Mouse (Mus musculus): ENCODE measurements at regions not wholly inside any gene's neighbourhood (a gene's known extent, or its start where the extent isn't known, plus 50 kb on each side); places are given as distances from the start of the nearest gene placed in this dataset.

- H3K4me2 ChIP-seq: no peak overlapping the region
- H3K27me3 ChIP-seq: no peaks in the 10 kb centered on the region
- H3K27ac ChIP-seq: no peak overlapping the region
- no peaks in the 10 kb centered on the region for H3K9me3 ChIP-seq
- peaks cover 19% of the 10 kb centered on the region for H3K4me1 ChIP-seq
- H3K9ac ChIP-seq: no peak overlapping the region
- no peak for ATAC-seq (ENCODE audit: low FRiP score)
- 62% methylated on average over 1 of the region's 1 CpGs for WGBS
- no peak overlapping the region for H3K4me3 ChIP-seq (replicated peaks)
- no peaks in the 10 kb centered on the region for H3K36me3 ChIP-seq (replicated peaks)
These were observed 222.5 kb upstream of the Mmadhc start for GRCm38 (mm10) chr2:50519129-50519504.

DNA sequence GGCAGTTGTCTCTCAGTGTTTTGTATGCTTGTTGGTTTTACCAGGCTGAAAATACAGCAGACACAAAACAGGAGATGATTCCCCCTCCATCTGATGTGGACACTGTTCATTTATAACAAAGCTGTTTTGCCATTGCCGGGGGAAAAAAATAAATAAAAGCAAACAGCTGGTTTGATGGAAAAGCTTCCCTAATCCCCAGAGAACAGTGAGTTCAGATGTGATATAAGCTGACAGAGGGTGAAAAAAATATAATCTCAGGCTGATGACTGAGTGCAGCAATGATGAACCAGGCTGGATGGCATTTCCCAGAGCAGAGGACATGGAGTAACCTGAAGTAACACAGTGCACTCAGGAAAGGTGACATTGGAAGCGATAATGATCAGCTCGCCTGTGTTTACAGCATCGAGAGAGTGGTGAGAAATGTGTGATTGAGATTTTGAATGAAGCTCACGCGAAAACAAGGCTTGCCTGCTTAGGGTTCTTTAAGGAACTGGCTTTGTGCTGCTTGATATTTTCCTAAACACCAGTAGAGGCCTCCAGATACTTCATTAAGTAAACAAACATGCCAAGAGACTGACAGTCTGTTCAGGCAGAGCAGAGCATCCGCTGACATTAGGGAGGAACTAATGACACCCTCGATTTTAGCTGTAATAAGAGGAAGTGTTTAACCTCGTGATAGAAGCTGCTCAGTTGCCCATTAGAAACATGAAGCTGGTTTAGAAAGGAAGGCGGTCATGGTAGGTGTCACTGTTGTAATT, 221.9 kb upstream of the Mmadhc start:
- Histone ChIP-seq H3K27me3 (no peaks in the 10 kb centered on the region), H3K27ac (0 out of 2 replicates have a peak overlapping the region, but pooled peaks have one; percentile 25), H3K9me3 (no peaks in the 10 kb centered on the region), H3K4me3 (replicated peaks) (no peak overlapping the region), H3K36me3 (replicated peaks) (no peaks in the 10 kb centered on the region), H3K9ac (no peak overlapping the region), H3K4me1 (peaks cover 19% of the 10 kb centered on the region), H3K4me2 (no peak overlapping the region)
- 0 out of 2 replicates have a peak, but pooled peaks have one; percentile 49 for ATAC-seq (ENCODE audit: low FRiP score)
- WGBS: 66% methylated on average over 10 of the region's 10 CpGs

GRCm38 (mm10) chr2:50513276-50513675, 216.7 kb upstream of the Mmadhc start:
- H3K4me2 ChIP-seq: no peak overlapping the region
- H3K4me3 ChIP-seq (replicated peaks): no peak overlapping the region
- H3K27ac ChIP-seq: no peak overlapping the region
- no peak for ATAC-seq (ENCODE audit: low FRiP score)
- no peaks in the 10 kb centered on the region for H3K27me3 ChIP-seq
- peaks cover 3% of the 10 kb centered on the region; the same call in 1 of the 2 replicates for H3K9me3 ChIP-seq
- no peaks in the 10 kb centered on the region for H3K4me1 ChIP-seq
- no peaks in the 10 kb centered on the region for H3K36me3 ChIP-seq (replicated peaks)
- no peak overlapping the region for H3K9ac ChIP-seq
- 92% methylated on average over 4 of the region's 4 CpGs for WGBS

- no peaks in the 10 kb centered on the region for H3K9me3 ChIP-seq
- no peak overlapping the region for H3K4me3 ChIP-seq (replicated peaks)
- H3K27me3 ChIP-seq: no peaks in the 10 kb centered on the region
- H3K27ac ChIP-seq: no peak overlapping the region
- H3K4me2 ChIP-seq: no peak overlapping the region
- H3K9ac ChIP-seq: no peak overlapping the region
- no peaks in the 10 kb centered on the region for H3K36me3 ChIP-seq (replicated peaks)
- ATAC-seq (ENCODE audit: low FRiP score): no peak
- WGBS: 93% methylated on average over 8 of the region's 8 CpGs
- no peaks in the 10 kb centered on the region for H3K4me1 ChIP-seq
These were observed 202.1 kb upstream of the Mmadhc start for GRCm38 (mm10) chr2:50498713-50499112.

GRCm38 (mm10) chr2:50496057-50496433, 199.4 kb upstream of the Mmadhc start:
- H3K27me3 ChIP-seq: no peaks in the 10 kb centered on the region
- no peak overlapping the region for H3K27ac ChIP-seq
- H3K4me3 ChIP-seq (replicated peaks): no peak overlapping the region
- WGBS: 85% methylated on average over 3 of the region's 3 CpGs
- H3K36me3 ChIP-seq (replicated peaks): no peaks in the 10 kb centered on the region
- no peak overlapping the region for H3K4me2 ChIP-seq
- no peak for ATAC-seq (ENCODE audit: low FRiP score)
- no peaks in the 10 kb centered on the region for H3K4me1 ChIP-seq
- no peak overlapping the region for H3K9ac ChIP-seq
- no peaks in the 10 kb centered on the region for H3K9me3 ChIP-seq

GRCm38 (mm10) chr2:50495141-50496056, 198.8 kb upstream of the Mmadhc start:
- no peak overlapping the region for H3K27ac ChIP-seq
- H3K4me1 ChIP-seq: no peaks in the 10 kb centered on the region
- ATAC-seq (ENCODE audit: low FRiP score): no peak
- no peak overlapping the region for H3K4me3 ChIP-seq (replicated peaks)
- H3K27me3 ChIP-seq: no peaks in the 10 kb centered on the region
- H3K4me2 ChIP-seq: no peak overlapping the region
- H3K9ac ChIP-seq: no peak overlapping the region
- no peaks in the 10 kb centered on the region for H3K36me3 ChIP-seq (replicated peaks)
- 76% methylated on average over 5 of the region's 5 CpGs for WGBS
- no peaks in the 10 kb centered on the region for H3K9me3 ChIP-seq

- Histone ChIP-seq H3K36me3 (replicated peaks) (no peaks in the 10 kb centered on the region), H3K27ac (no peak overlapping the region), H3K9ac (no peak overlapping the region), H3K27me3 (no peaks in the 10 kb centered on the region), H3K9me3 (no peaks in the 10 kb centered on the region), H3K4me3 (replicated peaks) (no peak overlapping the region), H3K4me2 (no peak overlapping the region), H3K4me1 (no peaks in the 10 kb centered on the region)
- no peak for ATAC-seq (ENCODE audit: low FRiP score)
- 90% methylated on average over 4 of the region's 4 CpGs for WGBS
These were observed 197.2 kb upstream of the Mmadhc start for GRCm38 (mm10) chr2:50493597-50494335.

- Histone ChIP-seq H3K9me3 (peaks cover 5% of the 10 kb centered on the region; the same call in 1 of the 2 replicates), H3K27ac (no peak overlapping the region), H3K4me3 (replicated peaks) (no peak overlapping the region)
These were observed 167.2 kb upstream of the Mmadhc start for GRCm38 (mm10) chr2:50463799-50464198.

DNA sequence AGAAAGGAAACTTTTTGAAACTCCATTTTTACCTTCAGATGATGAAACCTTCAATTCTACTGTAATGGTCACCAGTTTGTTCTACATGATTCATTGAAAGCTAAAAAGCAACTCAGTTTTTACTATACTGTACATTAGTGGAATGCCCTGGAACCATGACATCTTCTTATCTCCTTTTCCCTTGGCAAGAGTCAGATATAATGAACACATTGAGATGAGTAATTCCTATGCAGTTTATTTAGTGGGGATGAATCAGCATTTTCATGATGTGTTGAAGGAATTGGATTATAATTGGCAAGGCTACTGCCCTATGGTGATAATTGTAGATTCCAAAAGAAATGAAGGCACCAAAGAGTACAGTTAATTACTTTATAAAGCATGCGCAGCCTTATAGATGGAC, 165.8 kb upstream of the Mmadhc start:
- Histone ChIP-seq H3K9me3 (peaks cover 7% of the 10 kb centered on the region; the same call in 1 of the 2 replicates), H3K27ac (no peak overlapping the region), H3K4me1 (0 out of 2 replicates have a peak, but pooled peaks cover 3% of the 10 kb centered on the region), H3K4me2 (no peak overlapping the region), H3K4me3 (replicated peaks) (no peak overlapping the region), H3K9ac (no peak overlapping the region), H3K36me3 (replicated peaks) (no peaks in the 10 kb centered on the region), H3K27me3 (no peaks in the 10 kb centered on the region)
- 96% methylated on average over 1 of the region's 1 CpGs for WGBS
- ATAC-seq (ENCODE audit: low FRiP score): no peak

More at GRCm38 (mm10) chr2:50463799-50464198, 167.2 kb upstream of the Mmadhc start:
- Histone ChIP-seq H3K36me3 (replicated peaks) (no peaks in the 10 kb centered on the region), H3K9ac (no peak overlapping the region), H3K4me1 (0 out of 2 replicates have a peak, but pooled peaks cover 3% of the 10 kb centered on the region), H3K4me2 (no peak overlapping the region), H3K27me3 (no peaks in the 10 kb centered on the region)
- ATAC-seq (ENCODE audit: low FRiP score): no peak
- WGBS: 77% methylated on average over 4 of the region's 4 CpGs

GRCm38 (mm10) chr2:50456654-50457053, 160.1 kb upstream of the Mmadhc start:
- no peak overlapping the region for H3K27ac ChIP-seq
- no peak overlapping the region for H3K9ac ChIP-seq
- no peaks in the 10 kb centered on the region for H3K36me3 ChIP-seq (replicated peaks)
- no peaks in the 10 kb centered on the region for H3K4me1 ChIP-seq
- ATAC-seq (ENCODE audit: low FRiP score): no peak
- H3K4me2 ChIP-seq: no peak overlapping the region
- H3K27me3 ChIP-seq: no peaks in the 10 kb centered on the region
- peaks cover 7% of the 10 kb centered on the region; the same call in 1 of the 2 replicates for H3K9me3 ChIP-seq
- whole genome bisulfite sequencing: 93% methylated on average over 1 of the region's 1 CpGs
- no peak overlapping the region for H3K4me3 ChIP-seq (replicated peaks)

GRCm38 (mm10) chr2:50448117-50448516, 151.5 kb upstream of the Mmadhc start:
- Histone ChIP-seq H3K9ac (no peak overlapping the region), H3K9me3 (no peaks in the 10 kb centered on the region), H3K27me3 (no peaks in the 10 kb centered on the region), H3K36me3 (replicated peaks) (no peaks in the 10 kb centered on the region), H3K27ac (no peak overlapping the region), H3K4me1 (peaks cover 4% of the 10 kb centered on the region; the same call in 1 of the 2 replicates), H3K4me3 (replicated peaks) (no peak overlapping the region), H3K4me2 (no peak overlapping the region)
- ATAC-seq (ENCODE audit: low FRiP score): no peak

- Histone ChIP-seq H3K4me1 (peaks cover 4% of the 10 kb centered on the region; the same call in 1 of the 2 replicates), H3K27ac (no peak overlapping the region), H3K4me2 (no peak overlapping the region), H3K36me3 (replicated peaks) (no peaks in the 10 kb centered on the region), H3K9me3 (no peaks in the 10 kb centered on the region), H3K9ac (no peak overlapping the region), H3K27me3 (no peaks in the 10 kb centered on the region), H3K4me3 (replicated peaks) (no peak overlapping the region)
- WGBS: 68% methylated on average over 2 of the region's 2 CpGs
- ATAC-seq (ENCODE audit: low FRiP score): no peak
These were observed 149.4 kb upstream of the Mmadhc start for GRCm38 (mm10) chr2:50445963-50446485.
